Mouse (Mus musculus) ES-CJ7 (cell line): ENCODE data around the gene Ankrd55.

Source experiments
- DNase-seq: peaks from one replicate; pipeline ENCODE4 v3.0.0; 2011; ENCODE audit warnings: low read depth, low spot score

The Ankrd55 gene

DNA sequence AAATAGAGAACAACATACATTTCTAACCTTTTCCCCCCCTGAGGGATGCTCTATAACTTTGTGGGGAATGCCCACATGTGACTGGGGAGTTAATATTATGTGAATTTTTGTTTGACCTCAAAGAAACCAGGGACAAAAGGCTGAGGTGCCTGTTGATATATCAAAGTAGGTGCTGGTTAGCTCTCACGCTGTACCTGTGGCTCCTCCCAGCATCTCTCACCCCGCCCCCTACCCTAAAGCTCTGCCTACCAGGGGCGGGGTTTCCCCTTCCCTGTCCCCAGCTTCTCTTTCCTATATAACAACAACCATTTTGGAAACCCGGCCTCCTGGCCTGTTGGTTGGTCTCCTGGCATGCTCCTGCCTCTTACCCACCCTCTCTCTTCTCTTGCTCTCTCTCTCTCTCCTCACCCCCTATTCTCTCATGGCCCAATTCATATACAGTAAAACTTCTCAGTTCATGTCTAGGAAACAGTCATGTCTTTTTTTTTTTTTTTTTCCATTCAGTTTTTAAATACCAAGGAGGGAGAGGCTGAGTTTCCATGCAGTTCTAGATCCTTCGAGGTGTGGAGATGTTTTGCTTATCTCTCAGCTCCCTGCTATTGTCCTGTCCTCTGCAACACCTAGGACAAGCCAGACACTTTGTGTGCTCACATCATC, 54.8 kb downstream of the Ankrd55 start:
- DNase-seq: peak; percentile 45

DNA sequence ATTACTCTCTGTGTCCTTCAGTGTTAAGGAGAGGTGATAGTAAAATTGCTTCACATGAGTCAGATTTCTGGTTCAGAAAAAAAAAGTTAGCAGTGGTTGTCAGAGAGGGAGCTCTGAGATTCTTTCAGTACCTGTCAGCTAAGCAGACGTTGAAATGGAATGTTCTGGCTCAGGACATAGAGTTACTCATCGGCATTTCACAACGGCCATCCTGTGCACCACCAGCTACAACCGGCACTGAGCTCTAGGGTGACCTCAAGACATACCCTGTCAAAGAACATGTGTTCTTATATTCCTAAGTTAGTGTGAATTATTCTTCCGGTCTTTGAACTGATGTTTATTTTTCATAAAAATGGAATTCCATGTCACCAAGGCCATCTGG, 55.4 kb downstream of the Ankrd55 start:
- DNase-seq: no peak

DNA sequence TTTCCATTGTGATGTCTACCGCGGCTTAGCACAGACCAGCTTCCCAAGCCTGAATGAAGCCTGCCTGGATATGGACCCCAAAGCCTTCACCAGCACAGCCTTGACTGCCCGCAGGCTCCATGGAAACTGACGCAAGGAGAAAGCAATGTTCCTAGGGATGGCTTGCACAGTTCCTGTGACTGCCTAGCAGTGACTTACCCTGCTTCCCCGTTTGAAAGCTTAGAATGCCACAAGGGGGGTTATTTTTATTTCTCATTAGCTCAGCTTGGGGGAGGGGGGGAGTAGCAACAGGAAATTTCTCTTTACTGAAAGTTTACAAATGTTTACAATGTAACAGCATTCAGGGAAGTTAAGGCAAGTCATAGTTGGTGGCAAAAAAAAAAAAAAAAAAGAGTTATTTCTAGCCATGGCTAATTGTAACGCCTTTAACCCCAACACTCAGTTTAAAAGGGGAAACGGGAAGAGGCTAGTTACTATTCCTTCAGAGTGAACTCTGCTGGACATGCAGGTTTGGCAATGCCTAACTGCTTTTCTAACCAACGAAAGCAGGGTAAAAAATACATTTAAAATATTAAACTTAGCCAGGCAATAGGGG, 56.1 kb downstream of the Ankrd55 start:
- DNase-seq: no peak

DNA sequence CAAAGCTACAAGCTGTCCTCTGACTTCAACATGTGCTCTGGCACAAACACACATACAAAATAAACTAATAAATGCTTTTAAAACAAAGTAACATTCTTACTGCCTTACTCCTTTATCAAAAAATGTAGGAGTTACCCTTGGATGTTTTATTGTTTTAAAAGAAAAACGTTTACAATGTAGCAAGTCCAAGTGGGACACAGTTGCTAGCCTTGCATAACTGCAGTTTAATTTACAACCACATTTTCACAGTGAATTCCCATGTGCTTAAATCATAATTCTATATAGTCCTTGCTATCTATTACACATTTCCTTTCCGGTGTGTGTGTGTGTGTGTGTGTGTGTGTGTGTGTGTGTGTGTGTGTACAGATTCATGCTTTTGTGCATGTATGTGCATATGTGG, 57.3 kb downstream of the Ankrd55 start:
- DNase-seq: no peak

DNA sequence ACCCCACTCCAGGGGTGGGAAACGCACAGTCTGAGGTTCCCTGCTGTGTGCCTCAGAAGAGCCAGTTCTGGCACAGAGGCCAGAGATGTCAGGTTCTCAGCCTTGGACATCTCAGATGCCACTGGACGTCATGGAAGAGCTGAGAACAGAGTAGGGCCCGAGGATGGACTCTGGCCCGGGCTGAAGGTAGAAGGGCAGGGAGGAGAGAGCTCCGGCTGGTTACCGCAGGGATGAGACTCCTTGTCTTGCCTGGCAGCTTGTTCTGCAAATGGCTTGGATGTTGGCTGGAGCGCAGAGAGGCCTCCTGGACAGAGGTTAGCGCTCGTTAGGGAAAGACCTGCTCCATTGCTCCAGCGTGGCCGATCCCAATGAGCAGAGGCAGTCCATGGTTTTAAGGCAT, 57.8 kb downstream of the Ankrd55 start:
- DNase-seq: no peak

DNA sequence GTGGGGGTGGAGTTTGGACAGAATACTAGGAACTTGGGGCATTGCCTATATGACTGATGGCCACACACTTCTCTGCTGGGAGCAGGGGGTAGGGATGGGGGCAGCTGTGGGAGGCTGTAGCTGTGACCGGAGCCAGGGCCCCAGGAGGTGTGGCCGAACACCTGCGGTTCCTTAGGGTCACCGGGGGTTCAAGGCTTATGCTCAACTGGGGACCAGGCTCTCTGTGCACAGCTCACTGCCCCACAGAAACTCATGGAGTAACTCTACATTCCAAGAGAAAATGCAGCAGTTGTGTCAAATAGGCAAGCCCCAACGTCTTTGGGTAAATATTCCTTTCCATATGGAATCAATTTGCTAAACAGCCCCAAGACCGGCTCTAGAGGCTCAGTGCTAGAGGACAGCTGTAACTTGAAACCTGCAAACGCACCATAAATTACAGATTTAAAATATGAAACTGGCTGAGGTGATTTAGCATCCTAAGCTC, 58.5 kb downstream of the Ankrd55 start:
- DNase-seq: no peak

DNA sequence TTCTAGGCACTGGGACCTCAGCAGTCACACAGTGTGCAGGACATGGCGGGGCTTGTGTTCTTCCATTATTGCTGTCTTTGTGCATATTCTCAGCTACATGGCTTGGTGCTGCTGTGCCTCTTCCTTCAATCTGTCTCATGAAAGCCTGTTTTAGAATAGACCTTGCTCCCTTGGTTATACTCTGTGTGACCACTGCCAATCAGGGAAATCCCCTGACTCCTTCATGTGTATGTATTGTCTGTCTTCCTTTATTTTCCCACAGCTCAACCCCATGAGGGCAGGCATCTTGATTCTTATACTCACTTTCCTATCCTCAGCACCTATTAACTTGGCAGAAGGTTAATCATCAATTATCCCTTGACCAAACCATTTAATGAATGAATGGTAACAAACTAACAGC, 60.0 kb downstream of the Ankrd55 start:
- DNase-seq: no peak

DNA sequence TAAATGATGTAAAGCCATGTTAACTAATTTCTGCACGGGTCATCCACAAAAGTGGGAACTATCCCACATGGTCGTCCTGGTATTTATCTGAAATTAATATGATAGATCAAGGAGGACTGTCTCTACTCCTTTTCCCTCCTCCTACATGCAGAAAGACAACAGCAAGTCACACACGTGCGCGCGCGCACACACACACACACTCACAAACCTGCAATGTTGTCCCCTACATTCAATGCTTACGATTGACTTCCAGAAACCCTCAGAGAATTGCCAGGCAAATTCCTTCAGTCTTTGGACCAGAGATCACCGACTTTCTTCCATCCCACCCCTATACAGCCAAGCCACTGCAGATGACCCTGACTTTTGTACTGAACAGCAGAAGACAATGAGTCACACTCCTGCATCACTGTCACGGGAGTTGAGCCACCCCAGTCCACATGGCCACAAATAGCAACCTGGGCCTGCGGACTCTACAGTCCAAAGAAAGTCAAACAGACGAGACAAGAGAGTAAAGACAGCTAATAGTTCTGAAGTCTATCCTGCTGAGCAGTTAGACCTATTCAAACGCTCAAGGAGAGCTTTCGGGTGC, 60.7 kb downstream of the Ankrd55 start:
- no peak for DNase-seq

DNA sequence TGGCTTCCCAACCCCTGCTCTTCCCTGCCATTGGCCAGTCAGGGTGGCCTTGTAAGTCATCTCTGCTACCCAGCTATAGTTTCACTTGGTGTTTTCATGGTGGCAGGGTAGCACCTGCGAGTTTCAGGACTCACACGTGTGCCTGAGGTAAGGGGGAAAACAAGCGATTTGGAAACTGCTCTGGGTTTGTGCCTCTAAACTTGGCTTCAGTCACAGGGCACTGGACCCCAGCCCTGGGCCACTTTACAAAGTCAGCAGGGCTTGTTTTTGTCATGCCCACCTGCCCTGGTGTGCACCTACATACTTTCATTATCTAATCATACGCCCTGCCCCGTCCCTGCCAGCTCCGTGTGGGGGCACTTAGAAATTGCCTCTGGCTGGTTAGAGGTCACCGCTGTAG, 61.2 kb downstream of the Ankrd55 start:
- DNase-seq: no peak

DNA sequence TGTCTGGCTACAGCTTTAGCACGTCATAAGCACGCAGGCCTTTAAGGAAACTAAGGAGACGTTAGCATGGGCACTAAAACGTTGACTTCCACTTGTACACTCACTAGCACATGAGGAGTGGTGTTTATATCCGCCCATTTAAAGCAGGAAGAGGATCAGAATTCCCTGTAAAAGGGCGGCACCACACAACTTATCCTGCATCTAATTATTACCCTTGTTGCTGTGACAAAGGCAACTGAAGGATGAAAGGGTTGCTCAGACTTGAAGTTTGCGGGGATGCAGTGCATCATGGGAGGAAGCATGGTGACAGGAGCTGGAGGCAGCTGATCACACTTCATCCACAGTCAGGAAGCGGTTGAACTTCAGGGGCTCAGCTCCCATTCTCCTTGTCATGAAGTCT, 63.7 kb downstream of the Ankrd55 start:
- DNase-seq: no peak

DNA sequence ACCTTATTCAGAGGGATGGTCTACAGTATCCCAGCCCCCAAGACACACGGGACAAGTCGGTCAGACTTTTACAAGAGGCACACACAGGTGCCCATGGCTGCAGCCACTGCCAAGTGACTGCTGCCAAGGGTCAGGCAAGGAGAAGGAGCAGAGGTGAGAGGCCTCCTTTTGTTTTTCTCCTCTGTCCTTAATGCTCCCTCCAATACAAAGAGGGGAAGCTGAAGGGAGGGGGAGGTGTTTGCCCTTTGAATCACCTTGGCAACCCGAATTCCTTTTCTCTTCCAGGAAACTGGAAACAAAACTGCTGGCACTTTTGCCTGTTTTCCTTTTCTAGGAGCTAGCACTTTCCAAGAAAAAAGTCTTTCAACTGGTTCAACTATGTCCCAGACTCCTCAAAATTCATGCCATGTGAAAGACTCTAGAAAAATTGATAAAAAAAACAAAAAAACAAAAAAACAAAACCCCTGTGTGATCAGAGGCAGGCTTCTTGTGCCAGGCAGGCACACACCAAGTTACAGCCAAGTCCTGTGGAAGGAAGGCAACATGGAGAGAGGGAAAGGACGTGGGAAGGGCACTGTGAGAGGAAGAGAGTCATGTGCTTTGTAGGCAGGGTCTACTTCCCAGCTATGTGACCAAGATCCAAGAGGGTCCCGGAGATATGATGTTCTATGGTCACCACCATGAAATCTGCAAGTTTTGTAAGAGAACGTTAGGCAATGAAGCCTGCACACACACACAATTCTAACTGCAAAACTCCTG, 66.0 kb downstream of the Ankrd55 start:
- DNase-seq: peak; percentile 84

DNA sequence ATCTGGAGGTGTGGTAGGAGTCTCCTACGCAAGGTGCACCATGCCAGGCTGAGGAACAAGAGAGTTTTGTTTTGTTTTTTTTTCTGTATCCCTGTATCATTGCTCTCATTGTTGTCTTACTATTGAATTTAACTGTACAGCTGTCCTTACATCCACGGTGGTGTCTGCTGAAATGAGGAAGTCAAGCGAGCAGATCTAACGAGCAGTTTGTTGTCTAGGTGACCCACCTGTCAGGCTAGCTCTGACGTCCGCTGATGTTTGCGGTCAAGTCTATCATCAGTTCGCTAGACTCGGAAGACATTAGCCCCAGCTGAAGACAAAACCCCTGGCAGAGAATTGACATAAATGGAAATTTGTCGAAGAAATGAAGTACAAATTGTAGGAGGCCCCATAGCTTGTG, 66.7 kb downstream of the Ankrd55 start:
- DNase-seq: no peak

DNA sequence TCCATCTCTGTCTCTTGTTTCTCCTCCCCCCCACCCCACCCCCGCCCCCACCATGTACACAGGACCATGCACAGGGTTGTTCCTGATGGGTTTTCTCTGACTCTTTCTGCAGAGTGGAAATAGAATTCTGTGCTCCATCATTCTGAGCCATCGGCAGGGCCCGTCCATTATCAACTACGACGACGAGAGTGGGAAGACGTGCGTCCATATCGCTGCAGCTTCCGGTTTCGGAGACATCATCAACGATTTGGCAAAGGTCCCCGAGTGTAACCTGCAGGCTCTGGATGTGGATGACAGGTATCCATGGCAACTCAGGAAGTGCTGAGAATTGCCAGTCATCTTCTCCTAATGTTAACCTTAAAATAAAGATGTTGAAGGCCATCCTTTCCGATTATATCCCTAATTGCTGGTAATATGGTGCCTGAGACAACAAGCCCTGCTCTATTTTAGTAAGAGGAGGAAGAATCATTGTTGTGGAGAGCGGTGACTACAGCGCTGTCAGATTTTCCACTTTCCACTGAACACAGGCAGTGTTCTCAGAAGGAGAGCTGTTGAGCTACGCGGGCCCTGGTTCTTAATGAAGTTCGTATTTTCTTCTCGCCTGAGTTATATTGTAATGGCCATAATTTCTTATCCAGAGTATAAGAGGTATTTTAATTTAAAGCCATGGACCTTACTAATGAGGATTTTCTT, 67.7 kb downstream of the Ankrd55 start:
- no peak for DNase-seq

DNA sequence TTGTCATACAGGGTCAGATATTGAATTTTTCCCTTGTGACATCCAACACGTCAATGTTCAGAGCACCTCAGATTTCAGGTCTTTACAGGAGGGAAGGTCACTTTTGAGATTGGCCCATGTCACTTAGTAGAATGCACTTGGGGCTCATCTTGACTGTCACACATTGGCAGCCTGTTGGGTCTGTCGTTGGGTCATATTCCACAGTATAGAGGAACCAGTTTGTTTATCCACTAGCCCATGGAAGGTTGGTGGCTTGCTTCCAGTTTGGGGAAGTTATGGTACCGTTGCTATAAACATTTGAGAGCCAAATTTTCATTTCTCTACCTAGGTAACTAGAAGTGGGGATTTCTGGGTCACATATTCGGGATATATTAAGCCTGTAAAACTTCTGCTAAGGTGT, 73.3 kb downstream of the Ankrd55 start:
- DNase-seq: no peak

DNA sequence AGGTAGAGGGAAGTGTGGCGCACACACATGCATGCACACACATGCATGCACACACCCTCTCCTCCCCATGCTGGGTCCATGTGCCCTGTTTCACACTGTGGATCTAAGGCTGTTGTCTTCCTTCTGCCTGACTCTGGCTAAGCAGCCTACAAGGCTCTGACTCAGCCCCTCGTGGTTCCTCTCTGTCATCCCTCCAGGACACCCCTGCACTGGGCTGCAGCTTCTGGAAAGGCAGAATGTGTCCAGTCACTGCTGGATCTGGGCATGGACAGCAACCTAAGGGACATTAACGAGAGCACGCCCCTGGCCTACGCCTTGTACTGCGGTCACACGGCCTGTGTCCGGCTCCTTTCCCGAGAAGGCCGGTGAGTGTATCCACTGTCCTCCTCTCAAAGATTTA, 75.0 kb downstream of the Ankrd55 start:
- DNase-seq: no peak

DNA sequence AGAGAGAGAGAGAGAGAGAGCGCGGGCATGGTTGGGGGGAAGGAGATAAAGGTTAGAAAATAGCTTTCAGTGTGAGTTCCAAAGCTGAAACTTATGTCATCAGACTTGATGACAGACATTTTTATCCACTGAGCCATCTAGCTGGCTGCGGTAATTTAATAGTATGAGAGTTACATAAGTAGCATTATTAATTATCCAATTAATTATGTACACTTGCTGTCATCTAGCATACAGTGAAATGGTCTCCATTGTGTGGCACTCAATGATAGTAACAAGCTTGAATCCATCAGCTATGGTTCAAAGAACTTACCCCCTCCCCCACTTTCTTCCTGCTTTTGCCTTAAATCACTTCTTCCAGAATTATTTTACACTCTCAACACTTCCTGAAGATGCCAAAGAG, 75.5 kb downstream of the Ankrd55 start:
- no peak for DNase-seq

DNA sequence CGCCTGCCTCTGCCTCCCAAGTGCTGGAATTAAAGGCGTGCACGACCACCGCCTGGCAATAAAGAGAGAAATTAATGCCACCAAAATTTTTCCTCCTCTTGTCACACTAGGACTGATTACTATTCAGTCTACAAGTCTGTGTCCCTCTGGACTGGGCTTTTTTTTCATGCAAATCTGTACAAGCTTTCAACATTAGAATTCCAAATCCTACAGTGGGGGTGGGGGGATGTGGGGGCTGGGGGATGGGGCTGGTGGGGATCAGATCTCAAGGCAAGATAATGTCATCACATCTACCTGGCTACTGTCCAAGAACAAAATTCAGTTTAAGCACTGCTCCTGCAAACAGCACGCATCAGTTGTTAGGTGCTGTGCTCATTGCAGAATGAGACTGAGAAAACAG, 76.4 kb downstream of the Ankrd55 start:
- peak; percentile 31 for DNase-seq

DNA sequence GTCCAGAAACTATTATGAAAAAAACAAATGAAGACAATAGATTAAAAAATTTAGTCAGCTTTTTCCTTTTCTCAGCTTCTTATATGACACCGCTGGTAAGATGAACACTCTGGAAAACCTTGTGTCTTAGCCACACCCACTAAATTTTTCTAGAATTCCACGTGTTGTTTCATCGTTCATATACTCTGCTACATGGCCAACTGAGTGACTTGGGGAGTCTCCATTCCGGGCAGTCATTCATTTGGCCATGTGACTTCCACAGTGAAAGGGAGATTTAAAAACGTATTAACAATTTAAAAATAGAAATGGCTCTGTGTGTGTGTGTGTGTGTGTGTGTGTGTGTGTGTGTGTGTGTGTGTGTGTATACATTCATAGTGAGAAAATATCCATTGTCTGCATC, 77.1 kb downstream of the Ankrd55 start:
- no peak for DNase-seq

DNA sequence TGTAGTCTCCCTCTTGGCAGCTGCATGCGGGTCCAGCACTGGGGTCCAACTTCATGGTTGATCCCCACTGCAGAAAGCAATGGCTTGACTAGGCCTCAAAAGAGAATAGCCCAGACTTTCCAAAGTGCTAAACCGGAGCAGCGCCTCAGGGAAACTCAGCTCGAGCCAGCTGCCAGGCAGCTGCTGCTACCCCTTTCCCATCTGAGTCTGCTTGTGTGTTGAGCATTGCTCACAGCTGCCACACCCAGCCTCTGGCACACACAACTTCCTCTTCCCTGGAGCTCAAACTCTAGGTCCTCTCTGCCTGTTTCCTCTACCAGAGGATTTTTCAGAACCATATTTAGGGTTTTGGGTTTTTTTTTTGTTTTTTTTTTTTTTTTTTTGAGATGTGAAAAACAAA, 77.5 kb downstream of the Ankrd55 start:
- DNase-seq: peak; percentile 46

DNA sequence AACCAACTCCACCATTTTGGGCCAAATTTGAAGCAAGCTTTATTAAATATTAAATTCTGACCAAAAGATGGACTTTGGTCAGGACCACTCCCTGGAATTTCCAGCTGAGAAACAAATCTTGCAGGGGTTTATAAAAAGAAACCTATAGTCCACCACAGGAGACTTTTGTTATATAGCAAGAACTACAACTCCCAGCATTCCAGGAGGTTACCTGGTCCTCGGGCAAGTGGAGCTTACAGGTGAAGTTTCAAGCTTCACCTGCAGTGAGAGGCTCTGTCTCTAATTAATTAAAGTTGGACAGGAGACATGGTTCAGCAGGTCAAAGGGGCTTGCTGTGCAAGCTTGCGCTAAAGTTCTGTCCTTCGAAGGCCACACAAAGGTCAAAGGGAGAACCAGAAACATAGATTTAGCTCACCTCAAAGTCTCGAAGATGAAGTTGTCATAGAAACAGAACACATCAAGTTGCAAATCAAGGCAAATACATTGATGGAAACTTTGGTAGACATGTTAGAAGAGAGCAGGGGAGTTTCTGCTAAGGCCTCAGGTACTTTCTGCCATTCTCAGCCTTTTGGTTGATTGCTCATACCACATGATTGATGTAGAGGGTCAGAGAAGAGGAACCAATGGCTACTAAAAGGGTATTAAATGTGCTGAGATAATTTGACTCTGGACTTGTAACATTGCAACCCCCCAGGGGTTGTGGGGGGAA, 78.2 kb downstream of the Ankrd55 start:
- DNase-seq: no peak

DNA sequence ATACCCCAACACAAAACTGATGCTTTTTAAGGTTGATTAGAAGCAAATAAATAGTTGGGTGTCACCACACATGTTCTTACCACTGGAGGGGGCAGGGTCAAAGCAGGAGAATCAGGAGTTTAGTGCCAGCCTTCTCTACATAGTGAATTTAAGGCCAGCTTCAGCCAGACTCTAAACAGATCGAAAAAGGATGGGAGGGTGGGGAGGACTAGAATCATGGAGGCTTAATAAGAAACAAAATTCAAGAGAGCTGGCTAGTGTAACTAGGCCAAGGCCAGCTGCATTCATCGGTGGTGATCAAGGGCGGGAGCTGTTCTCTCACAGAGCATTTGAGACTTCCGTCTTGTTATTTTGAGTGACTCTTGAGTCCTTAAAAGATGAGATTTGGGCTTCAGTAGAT, 83.5 kb downstream of the Ankrd55 start:
- DNase-seq: no peak
